Mouse (Mus musculus): ENCODE data around the gene Patj. TPM values are rescaled to one million over a fixed set of nuclear protein-coding genes. Genes with fewer than 3 reads are reported as not detected.
"Not testable (repeated sequence)": the region's sequence is repeated elsewhere in the genome, so short reads cannot be mapped to it uniquely, and the experiment has no call there.

The Patj gene
- polyA plus RNA-seq, 1 experiment from 2014 or later = 8.9 TPM

- Histone ChIP-seq H3K4me2 (ENCODE audit: low read depth, low read length) (no peak overlapping the region), H3K9ac (ENCODE audit: low read length) (no peak overlapping the region), H3K4me1 (ENCODE audit: control insufficient read depth, insufficient read depth, low read length) (peaks cover 7% of the 10 kb centered on the region), H3K36me3 (ENCODE audit: control insufficient read depth, insufficient read depth) (no peaks in the 10 kb centered on the region), H3K4me3 (ENCODE audit: low read length) (no peak overlapping the region), H3K27me3 (ENCODE audit: control insufficient read depth, insufficient read depth, low read length) (no peaks in the 10 kb centered on the region), H3K27ac (ENCODE audit: low read length) (no peak overlapping the region), H3K9me3 (replicated peaks; ENCODE audit: control insufficient read depth, low read length) (no peaks in the 10 kb centered on the region)
- 54% methylated on average over 1 of the region's 1 CpGs for WGBS
- no peak for ATAC-seq (replicated peaks; ENCODE audit: extremely low read depth, insufficient read depth, low FRiP score)
These were observed 226.6 kb downstream of the Patj start for GRCm38 (mm10) chr4:98622180-98622579.

- Histone ChIP-seq H3K4me2 (ENCODE audit: low read depth, low read length) (no peak overlapping the region), H3K4me1 (ENCODE audit: control insufficient read depth, insufficient read depth, low read length) (peaks cover 7% of the 10 kb centered on the region), H3K4me3 (ENCODE audit: low read length) (no peak overlapping the region), H3K27me3 (ENCODE audit: control insufficient read depth, insufficient read depth, low read length) (no peaks in the 10 kb centered on the region), H3K27ac (ENCODE audit: low read length) (peak overlapping the region; percentile 29; the same call in 1 of the 2 replicates), H3K9ac (ENCODE audit: low read length) (0 out of 2 replicates have a peak overlapping the region, but pooled peaks have one; percentile 9), H3K9me3 (replicated peaks; ENCODE audit: control insufficient read depth, low read length) (no peaks in the 10 kb centered on the region), H3K36me3 (ENCODE audit: control insufficient read depth, insufficient read depth) (no peaks in the 10 kb centered on the region)
- ATAC-seq (replicated peaks; ENCODE audit: extremely low read depth, insufficient read depth, low FRiP score) = no peak
- WGBS = 39% methylated on average over 3 of the region's 3 CpGs
These were observed 227.6 kb downstream of the Patj start for GRCm38 (mm10) chr4:98622996-98623673.

GRCm38 (mm10) chr4:98628286-98628685 is 232.7 kb downstream of the Patj start:
- Histone ChIP-seq H3K27ac (ENCODE audit: low read length) (no peak overlapping the region), H3K9me3 (replicated peaks; ENCODE audit: control insufficient read depth, low read length) (no peaks in the 10 kb centered on the region), H3K4me3 (ENCODE audit: low read length) (no peak overlapping the region), H3K9ac (ENCODE audit: low read length) (no peak overlapping the region), H3K27me3 (ENCODE audit: control insufficient read depth, insufficient read depth, low read length) (no peaks in the 10 kb centered on the region), H3K4me2 (ENCODE audit: low read depth, low read length) (no peak overlapping the region), H3K36me3 (ENCODE audit: control insufficient read depth, insufficient read depth) (no peaks in the 10 kb centered on the region), H3K4me1 (ENCODE audit: control insufficient read depth, insufficient read depth, low read length) (peaks cover 7% of the 10 kb centered on the region)
- WGBS = 83% methylated on average over 6 of the region's 6 CpGs
- no peak for ATAC-seq (replicated peaks; ENCODE audit: extremely low read depth, insufficient read depth, low FRiP score)

- H3K9me3 ChIP-seq (replicated peaks; ENCODE audit: control insufficient read depth, low read length); H3K36me3 ChIP-seq (ENCODE audit: control insufficient read depth, insufficient read depth); H3K27me3 ChIP-seq (ENCODE audit: control insufficient read depth, insufficient read depth, low read length); H3K4me1 ChIP-seq (ENCODE audit: control insufficient read depth, insufficient read depth, low read length); H3K27ac ChIP-seq (ENCODE audit: low read length); H3K9ac ChIP-seq (ENCODE audit: low read length); H3K4me2 ChIP-seq (ENCODE audit: low read depth, low read length); H3K4me3 ChIP-seq (ENCODE audit: low read length): not testable (repeated sequence)
- ATAC-seq (replicated peaks; ENCODE audit: extremely low read depth, insufficient read depth, low FRiP score) = peak; percentile 73
These were observed 233.6 kb downstream of the Patj start for GRCm38 (mm10) chr4:98629217-98629616.

GRCm38 (mm10) chr4:98635140-98635837 is 239.7 kb downstream of the Patj start:
- H3K27me3 ChIP-seq (ENCODE audit: control insufficient read depth, insufficient read depth, low read length) = no peaks in the 10 kb centered on the region
- no peak for ATAC-seq (replicated peaks; ENCODE audit: extremely low read depth, insufficient read depth, low FRiP score)
- no peak overlapping the region for H3K4me2 ChIP-seq (ENCODE audit: low read depth, low read length)
- H3K4me1 ChIP-seq (ENCODE audit: control insufficient read depth, insufficient read depth, low read length) = 0 out of 2 replicates have a peak, but pooled peaks cover 2% of the 10 kb centered on the region
- peaks cover 4% of the 10 kb centered on the region; the same call in 1 of the 2 replicates for H3K9me3 ChIP-seq (replicated peaks; ENCODE audit: control insufficient read depth, low read length)
- 84% methylated on average over 18 of the region's 18 CpGs for WGBS
- H3K9ac ChIP-seq (ENCODE audit: low read length) = no peak overlapping the region
- no peak overlapping the region for H3K27ac ChIP-seq (ENCODE audit: low read length)
- peaks cover 4% of the 10 kb centered on the region; the same call in 1 of the 2 replicates for H3K36me3 ChIP-seq (ENCODE audit: control insufficient read depth, insufficient read depth)
- H3K4me3 ChIP-seq (ENCODE audit: low read length) = no peak overlapping the region

GRCm38 (mm10) chr4:98638731-98639130 is 243.1 kb downstream of the Patj start:
- Histone ChIP-seq H3K9ac (ENCODE audit: low read length) (no peak overlapping the region), H3K27me3 (ENCODE audit: control insufficient read depth, insufficient read depth, low read length) (no peaks in the 10 kb centered on the region), H3K4me2 (ENCODE audit: low read depth, low read length) (no peak overlapping the region), H3K4me3 (ENCODE audit: low read length) (no peak overlapping the region), H3K4me1 (ENCODE audit: control insufficient read depth, insufficient read depth, low read length) (no peaks in the 10 kb centered on the region), H3K27ac (ENCODE audit: low read length) (no peak overlapping the region), H3K9me3 (replicated peaks; ENCODE audit: control insufficient read depth, low read length) (peaks cover 4% of the 10 kb centered on the region; the same call in 1 of the 2 replicates), H3K36me3 (ENCODE audit: control insufficient read depth, insufficient read depth) (peaks cover 4% of the 10 kb centered on the region; the same call in 1 of the 2 replicates)
- no peak for ATAC-seq (replicated peaks; ENCODE audit: extremely low read depth, insufficient read depth, low FRiP score)
- 87% methylated on average over 8 of the region's 8 CpGs for WGBS

- H3K27me3 ChIP-seq (ENCODE audit: control insufficient read depth, insufficient read depth, low read length) = no peaks in the 10 kb centered on the region
- H3K9me3 ChIP-seq (replicated peaks; ENCODE audit: control insufficient read depth, low read length) = no peaks in the 10 kb centered on the region
- H3K4me1 ChIP-seq (ENCODE audit: control insufficient read depth, insufficient read depth, low read length) = peaks cover 6% of the 10 kb centered on the region; the same call in 1 of the 2 replicates
- H3K27ac ChIP-seq (ENCODE audit: low read length) = no peak overlapping the region
- no peak for ATAC-seq (replicated peaks; ENCODE audit: extremely low read depth, insufficient read depth, low FRiP score)
- no peak overlapping the region for H3K4me3 ChIP-seq (ENCODE audit: low read length)
- no peak overlapping the region for H3K4me2 ChIP-seq (ENCODE audit: low read depth, low read length)
- H3K36me3 ChIP-seq (ENCODE audit: control insufficient read depth, insufficient read depth) = no peaks in the 10 kb centered on the region
- 42% methylated on average over 7 of the region's 7 CpGs for WGBS
- no peak overlapping the region for H3K9ac ChIP-seq (ENCODE audit: low read length)
These were observed 258.1 kb downstream of the Patj start for GRCm38 (mm10) chr4:98653650-98654049.

- Histone ChIP-seq H3K9me3 (replicated peaks; ENCODE audit: control insufficient read depth, low read length) (no peaks in the 10 kb centered on the region), H3K4me2 (ENCODE audit: low read depth, low read length) (no peak overlapping the region), H3K9ac (ENCODE audit: low read length) (no peak overlapping the region), H3K27me3 (ENCODE audit: control insufficient read depth, insufficient read depth, low read length) (no peaks in the 10 kb centered on the region), H3K27ac (ENCODE audit: low read length) (no peak overlapping the region), H3K4me1 (ENCODE audit: control insufficient read depth, insufficient read depth, low read length) (peaks cover 7% of the 10 kb centered on the region; the same call in 1 of the 2 replicates), H3K36me3 (ENCODE audit: control insufficient read depth, insufficient read depth) (no peaks in the 10 kb centered on the region), H3K4me3 (ENCODE audit: low read length) (no peak overlapping the region)
- no peak for ATAC-seq (replicated peaks; ENCODE audit: extremely low read depth, insufficient read depth, low FRiP score)
- WGBS = 42% methylated on average over 2 of the region's 2 CpGs
These were observed 258.8 kb downstream of the Patj start for GRCm38 (mm10) chr4:98654419-98654821.

GRCm38 (mm10) chr4:98656759-98657158 is 261.2 kb downstream of the Patj start:
- 82% methylated on average over 1 of the region's 1 CpGs for WGBS
- ATAC-seq (replicated peaks; ENCODE audit: extremely low read depth, insufficient read depth, low FRiP score) = no peak
- Histone ChIP-seq H3K36me3 (ENCODE audit: control insufficient read depth, insufficient read depth) (no peaks in the 10 kb centered on the region), H3K4me2 (ENCODE audit: low read depth, low read length) (no peak overlapping the region), H3K9ac (ENCODE audit: low read length) (no peak overlapping the region), H3K27me3 (ENCODE audit: control insufficient read depth, insufficient read depth, low read length) (no peaks in the 10 kb centered on the region), H3K9me3 (replicated peaks; ENCODE audit: control insufficient read depth, low read length) (no peaks in the 10 kb centered on the region), H3K4me3 (ENCODE audit: low read length) (no peak overlapping the region), H3K27ac (ENCODE audit: low read length) (no peak overlapping the region), H3K4me1 (ENCODE audit: control insufficient read depth, insufficient read depth, low read length) (peaks cover 14% of the 10 kb centered on the region)
